Mouse (Mus musculus): ENCODE measurements around the gene Cand2. TPM values are rescaled to one million over a fixed set of nuclear protein-coding genes. Genes with fewer than 3 reads are reported as not detected.

Cand2 gene
- polyA plus RNA-seq, 1 experiment from 2014 or later, result 36.1 TPM

DNA sequence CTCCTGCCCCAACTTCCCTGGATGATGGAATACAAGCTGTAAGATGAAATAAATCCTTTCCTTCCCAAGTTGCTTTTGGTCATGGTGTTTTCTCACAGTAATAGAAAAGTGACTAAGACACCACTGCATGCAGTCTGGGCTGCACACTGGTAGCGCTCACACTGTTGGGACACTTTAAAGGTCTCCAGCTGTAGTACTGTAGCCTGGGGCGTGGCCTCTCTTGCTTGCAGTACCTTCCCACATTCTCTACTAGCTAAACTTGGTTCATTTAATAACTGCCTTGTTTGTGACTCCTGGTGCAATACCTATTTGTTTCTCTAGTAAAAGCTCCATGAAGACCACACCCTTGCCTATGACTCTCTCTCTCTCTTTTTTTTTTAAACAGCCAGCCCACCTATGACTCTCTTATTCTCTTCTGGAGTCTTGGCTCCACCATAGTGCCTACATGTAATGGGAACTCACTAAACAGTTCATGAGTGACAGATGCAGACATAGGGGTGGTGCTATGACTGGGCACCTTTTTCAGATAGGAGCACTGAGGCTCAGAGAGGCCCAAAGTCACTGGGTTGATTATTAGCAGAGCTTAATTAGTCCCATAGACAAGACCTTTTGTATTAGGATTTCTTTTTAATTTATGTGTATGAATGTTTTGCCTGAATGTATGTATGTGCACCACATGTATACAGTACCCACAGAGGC, 58.0 kb downstream of the Cand2 start:
- Histone ChIP-seq H3K4me1 (ENCODE audit: control insufficient read depth, insufficient read depth, low read length) (no peaks in the 10 kb centered on the region), H3K9ac (ENCODE audit: low read depth, low read length) (no peak overlapping the region), H3K27ac (ENCODE audit: low read depth, low read length) (no peak overlapping the region), H3K4me3 (ENCODE audit: low read length) (no peak overlapping the region), H3K9me3 (ENCODE audit: control insufficient read depth, low read length) (no peaks in the 10 kb centered on the region), H3K4me2 (replicated peaks; ENCODE audit: low read depth, low read length) (no peak overlapping the region), H3K36me3 (ENCODE audit: control insufficient read depth, insufficient read depth, low read length) (no peaks in the 10 kb centered on the region), H3K27me3 (ENCODE audit: control insufficient read depth, insufficient read depth, low read length) (no peaks in the 10 kb centered on the region)
- WGBS, result 84% methylated on average over 2 of the region's 2 CpGs
- no peak for ATAC-seq (ENCODE audit: low FRiP score, low TSS enrichment)

DNA sequence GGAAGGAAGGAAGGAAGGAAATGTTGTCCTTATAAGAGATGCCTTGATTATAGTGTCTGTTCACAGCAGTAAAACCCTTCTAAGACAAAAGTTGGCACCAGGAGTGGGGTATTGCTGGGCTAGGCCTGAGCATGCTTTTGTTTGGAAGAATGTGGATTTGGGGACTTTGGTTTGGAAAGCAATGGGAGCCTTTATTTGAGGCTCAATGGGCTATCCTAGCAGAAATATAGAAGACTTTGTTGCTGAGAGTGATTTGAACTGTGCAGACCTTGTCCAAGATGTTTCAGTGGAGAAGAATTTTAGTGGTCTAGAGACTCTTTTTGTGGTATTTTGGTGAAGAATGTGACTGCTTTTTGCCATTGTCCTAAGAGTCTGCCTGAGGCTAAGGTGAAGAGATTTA, 59.5 kb downstream of the Cand2 start:
- no peaks in the 10 kb centered on the region for H3K9me3 ChIP-seq (ENCODE audit: control insufficient read depth, low read length)
- no peak for ATAC-seq (ENCODE audit: low FRiP score, low TSS enrichment)
- H3K27me3 ChIP-seq (ENCODE audit: control insufficient read depth, insufficient read depth, low read length), result no peaks in the 10 kb centered on the region
- H3K9ac ChIP-seq (ENCODE audit: low read depth, low read length), result no peak overlapping the region
- H3K36me3 ChIP-seq (ENCODE audit: control insufficient read depth, insufficient read depth, low read length), result no peaks in the 10 kb centered on the region
- H3K4me3 ChIP-seq (ENCODE audit: low read length), result no peak overlapping the region
- H3K27ac ChIP-seq (ENCODE audit: low read depth, low read length), result no peak overlapping the region
- no peaks in the 10 kb centered on the region for H3K4me1 ChIP-seq (ENCODE audit: control insufficient read depth, insufficient read depth, low read length)
- H3K4me2 ChIP-seq (replicated peaks; ENCODE audit: low read depth, low read length), result no peak overlapping the region

- H3K4me1 ChIP-seq (ENCODE audit: control insufficient read depth, insufficient read depth, low read length), result no peaks in the 10 kb centered on the region
- peak within 1 kb of the TSS; percentile 31; the same call in 1 of the 2 replicates for H3K27ac ChIP-seq (ENCODE audit: low read depth, low read length)
- H3K9me3 ChIP-seq (ENCODE audit: control insufficient read depth, low read length), result no peaks in the 10 kb centered on the region
- H3K4me3 ChIP-seq (ENCODE audit: low read length), result peak within 1 kb of the TSS; percentile 30
- ATAC-seq (ENCODE audit: low FRiP score, low TSS enrichment), result peak; percentile 92
- peaks cover 10% of the 10 kb centered on the region for H3K36me3 ChIP-seq (ENCODE audit: control insufficient read depth, insufficient read depth, low read length)
- H3K27me3 ChIP-seq (ENCODE audit: control insufficient read depth, insufficient read depth, low read length), result no peaks in the 10 kb centered on the region
- H3K9ac ChIP-seq (ENCODE audit: low read depth, low read length), result no peak within 1 kb of the TSS; the same call in 1 of the 2 replicates
- H3K4me2 ChIP-seq (replicated peaks; ENCODE audit: low read depth, low read length), result peak within 1 kb of the TSS; percentile 55
- WGBS, result 1% methylated on average over 19 of the region's 19 CpGs
Measured at GRCm38 (mm10) chr6:115838161-115838597, 63.8 kb downstream of the Cand2 start, which contains the start of gene Efcab12. Gene Efcab12 (minus strand): TSS chr6:115838412.

DNA sequence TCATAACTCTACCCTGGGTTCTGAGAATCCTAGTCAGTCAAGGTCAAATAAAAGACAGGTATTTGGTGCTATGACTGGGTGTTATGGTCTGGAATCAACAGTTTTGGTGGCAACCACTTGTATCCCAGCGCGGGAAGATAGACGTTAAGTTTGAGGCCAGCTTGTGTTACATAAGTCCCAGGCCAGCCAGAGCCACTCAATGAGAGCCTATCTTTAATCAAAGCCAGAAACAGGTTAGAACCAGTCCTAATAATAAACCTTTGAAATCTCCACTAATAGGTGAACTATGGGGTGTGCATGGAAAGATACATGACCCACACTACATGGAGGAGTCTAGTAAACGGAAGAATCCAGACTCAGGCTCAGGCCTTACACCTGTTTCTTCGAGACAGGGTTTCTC, 64.4 kb downstream of the Cand2 start:
- Histone ChIP-seq H3K9ac (ENCODE audit: low read depth, low read length) (no peak overlapping the region), H3K27me3 (ENCODE audit: control insufficient read depth, insufficient read depth, low read length) (no peaks in the 10 kb centered on the region), H3K4me3 (ENCODE audit: low read length) (peak overlapping the region; percentile 30; the same call in 1 of the 2 replicates), H3K4me2 (replicated peaks; ENCODE audit: low read depth, low read length) (peak overlapping the region; percentile 55), H3K27ac (ENCODE audit: low read depth, low read length) (no peak overlapping the region), H3K9me3 (ENCODE audit: control insufficient read depth, low read length) (no peaks in the 10 kb centered on the region), H3K36me3 (ENCODE audit: control insufficient read depth, insufficient read depth, low read length) (peaks cover 15% of the 10 kb centered on the region), H3K4me1 (ENCODE audit: control insufficient read depth, insufficient read depth, low read length) (no peaks in the 10 kb centered on the region)
- ATAC-seq (ENCODE audit: low FRiP score, low TSS enrichment), result peak; percentile 63
- WGBS, result 68% methylated on average over 5 of the region's 5 CpGs

DNA sequence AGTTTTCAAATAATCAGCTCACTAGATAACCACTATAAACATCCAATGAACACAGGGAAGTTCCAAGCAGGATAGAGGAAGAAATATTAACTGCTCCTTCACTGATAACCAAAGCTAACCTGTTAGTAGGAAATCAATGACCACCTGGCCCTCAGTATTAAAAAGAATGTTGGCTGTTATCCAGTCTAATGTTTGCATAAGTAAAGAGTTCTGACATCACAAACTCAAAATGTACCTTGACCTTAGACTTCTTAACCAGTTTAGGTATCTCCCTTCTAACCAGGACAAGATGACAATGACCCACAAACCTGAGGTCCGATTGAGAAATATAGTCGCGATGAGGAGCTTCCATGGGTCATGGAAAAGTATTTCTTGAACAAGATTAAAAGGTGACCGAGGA, 70.7 kb downstream of the Cand2 start:
- Histone ChIP-seq H3K4me3 (ENCODE audit: low read length) (no peak overlapping the region), H3K27me3 (ENCODE audit: control insufficient read depth, insufficient read depth, low read length) (no peaks in the 10 kb centered on the region), H3K36me3 (ENCODE audit: control insufficient read depth, insufficient read depth, low read length) (peaks cover 41% of the 10 kb centered on the region), H3K4me2 (replicated peaks; ENCODE audit: low read depth, low read length) (no peak overlapping the region), H3K9me3 (ENCODE audit: control insufficient read depth, low read length) (no peaks in the 10 kb centered on the region), H3K4me1 (ENCODE audit: control insufficient read depth, insufficient read depth, low read length) (no peaks in the 10 kb centered on the region), H3K27ac (ENCODE audit: low read depth, low read length) (no peak overlapping the region), H3K9ac (ENCODE audit: low read depth, low read length) (no peak overlapping the region)
- ATAC-seq (ENCODE audit: low FRiP score, low TSS enrichment), result no peak
- WGBS, result 94% methylated on average over 4 of the region's 4 CpGs

DNA sequence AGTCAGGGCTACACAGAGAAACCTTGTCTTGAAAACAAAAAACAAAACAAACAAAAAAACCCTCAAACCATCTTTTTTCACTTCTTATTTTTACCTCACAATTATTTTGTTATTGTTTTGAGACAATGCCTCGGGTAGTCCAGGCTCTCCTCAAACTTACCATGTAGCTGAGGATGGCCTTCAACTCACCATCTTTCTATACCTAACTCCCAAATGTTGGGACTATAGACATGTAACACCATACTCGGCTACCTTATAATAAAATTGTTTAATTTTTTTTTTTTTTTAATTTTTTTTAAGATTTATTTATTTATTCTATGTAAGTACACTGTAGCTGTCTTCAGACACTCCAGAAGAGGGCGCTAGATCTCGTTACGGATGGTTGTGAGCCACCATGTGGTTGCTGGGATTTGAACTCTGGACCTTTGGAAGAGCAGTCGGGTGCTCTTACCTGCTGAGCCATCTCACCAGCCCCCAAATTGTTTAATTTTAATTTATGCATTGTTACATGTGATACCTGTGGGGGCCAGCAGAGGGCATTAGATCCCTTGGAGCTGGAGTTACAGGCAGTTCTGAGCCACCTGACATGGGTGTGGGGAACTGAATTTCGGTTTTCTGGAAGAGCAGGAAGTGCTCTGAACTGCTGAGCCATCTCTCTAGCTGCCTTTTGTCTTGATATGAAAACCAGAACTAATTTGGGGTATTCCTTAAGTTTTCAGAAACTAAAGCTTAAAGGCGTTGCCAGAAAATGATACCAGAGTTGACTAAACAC, 72.5 kb downstream of the Cand2 start:
- Histone ChIP-seq H3K4me3 (ENCODE audit: low read length) (no peak overlapping the region), H3K4me2 (replicated peaks; ENCODE audit: low read depth, low read length) (no peak overlapping the region), H3K36me3 (ENCODE audit: control insufficient read depth, insufficient read depth, low read length) (peaks cover 46% of the 10 kb centered on the region), H3K4me1 (ENCODE audit: control insufficient read depth, insufficient read depth, low read length) (peaks cover under 1% of the 10 kb centered on the region; the same call in 1 of the 2 replicates), H3K27ac (ENCODE audit: low read depth, low read length) (no peak overlapping the region), H3K9me3 (ENCODE audit: control insufficient read depth, low read length) (no peaks in the 10 kb centered on the region), H3K27me3 (ENCODE audit: control insufficient read depth, insufficient read depth, low read length) (no peaks in the 10 kb centered on the region), H3K9ac (ENCODE audit: low read depth, low read length) (no peak overlapping the region)
- 49% methylated on average over 6 of the region's 8 CpGs for WGBS
- ATAC-seq (ENCODE audit: low FRiP score, low TSS enrichment), result peak; percentile 70; the same call in 1 of the 2 replicates

DNA sequence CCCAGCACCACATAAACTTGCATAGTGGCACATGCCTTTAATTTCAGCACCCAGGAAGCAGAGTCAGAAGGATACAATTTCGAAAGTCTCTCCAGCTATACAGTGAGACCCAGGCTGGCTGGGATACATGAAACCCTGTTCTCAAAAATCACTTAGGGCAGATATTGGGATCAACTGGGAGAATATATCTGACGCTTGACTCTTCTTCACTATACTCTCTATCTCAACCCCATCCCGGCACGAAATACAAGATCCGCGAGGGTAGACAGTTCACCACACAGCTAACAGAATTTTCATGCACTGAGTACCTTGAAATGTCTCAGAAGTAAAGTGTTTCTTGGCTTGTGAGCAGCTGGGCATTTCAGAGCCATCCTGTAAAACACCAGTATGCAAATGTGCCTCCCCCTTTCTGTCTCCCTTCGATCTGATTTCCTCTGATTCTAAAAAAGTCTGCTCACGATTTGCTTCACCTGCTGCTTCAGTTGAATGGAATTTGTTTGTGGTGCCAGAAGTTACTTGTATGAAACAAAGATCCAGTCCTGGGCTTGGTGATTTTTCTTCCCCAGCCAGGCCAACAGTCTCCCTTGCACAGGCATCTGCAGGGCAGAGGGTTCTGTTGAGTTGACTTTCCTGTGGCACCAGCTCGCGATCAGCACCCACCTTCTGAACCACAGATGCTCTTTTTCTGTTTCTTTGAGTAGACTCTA, 74.4 kb downstream of the Cand2 start:
- H3K27ac ChIP-seq (ENCODE audit: low read depth, low read length), result no peak overlapping the region
- no peaks in the 10 kb centered on the region for H3K9me3 ChIP-seq (ENCODE audit: control insufficient read depth, low read length)
- no peaks in the 10 kb centered on the region for H3K27me3 ChIP-seq (ENCODE audit: control insufficient read depth, insufficient read depth, low read length)
- WGBS, result 94% methylated on average over 10 of the region's 10 CpGs
- no peak for ATAC-seq (ENCODE audit: low FRiP score, low TSS enrichment)
- peaks cover 7% of the 10 kb centered on the region; the same call in 1 of the 2 replicates for H3K4me1 ChIP-seq (ENCODE audit: control insufficient read depth, insufficient read depth, low read length)
- no peak overlapping the region for H3K9ac ChIP-seq (ENCODE audit: low read depth, low read length)
- no peak overlapping the region for H3K4me3 ChIP-seq (ENCODE audit: low read length)
- H3K36me3 ChIP-seq (ENCODE audit: control insufficient read depth, insufficient read depth, low read length), result peaks cover 31% of the 10 kb centered on the region
- H3K4me2 ChIP-seq (replicated peaks; ENCODE audit: low read depth, low read length), result no peak overlapping the region

- Histone ChIP-seq H3K27ac (ENCODE audit: low read depth, low read length) (peak overlapping the region; percentile 82), H3K9me3 (ENCODE audit: control insufficient read depth, low read length) (no peaks in the 10 kb centered on the region), H3K4me2 (replicated peaks; ENCODE audit: low read depth, low read length) (peak overlapping the region; percentile 54), H3K4me3 (ENCODE audit: low read length) (peak overlapping the region; percentile 70), H3K36me3 (ENCODE audit: control insufficient read depth, insufficient read depth, low read length) (peaks cover 20% of the 10 kb centered on the region), H3K4me1 (ENCODE audit: control insufficient read depth, insufficient read depth, low read length) (peaks cover 9% of the 10 kb centered on the region; the same call in 1 of the 2 replicates), H3K27me3 (ENCODE audit: control insufficient read depth, insufficient read depth, low read length) (no peaks in the 10 kb centered on the region), H3K9ac (ENCODE audit: low read depth, low read length) (peak overlapping the region; percentile 50)
- 4% methylated on average over 20 of the region's 20 CpGs for WGBS
- ATAC-seq (ENCODE audit: low FRiP score, low TSS enrichment), result no peak
Measured at GRCm38 (mm10) chr6:115852446-115853090, 78.2 kb downstream of the Cand2 start.

All from kidney, embryonic 14.5 days (tissue).